Mouse (Mus musculus) kidney, postnatal 4 days (tissue): ENCODE data around the gene Rbm42.

Experiments
- DNase-seq, 2 experiments: peaks; one replicate each; pipeline ENCODE4 v3.0.0; 2021; ENCODE audit warnings: mixed read lengths in 2 of 2

Rbm42 gene

GRCm38 (mm10) chr7:30615049-30615760 is 34.9 kb downstream of the Rbm42 start:
- no peak for DNase-seq

DNA sequence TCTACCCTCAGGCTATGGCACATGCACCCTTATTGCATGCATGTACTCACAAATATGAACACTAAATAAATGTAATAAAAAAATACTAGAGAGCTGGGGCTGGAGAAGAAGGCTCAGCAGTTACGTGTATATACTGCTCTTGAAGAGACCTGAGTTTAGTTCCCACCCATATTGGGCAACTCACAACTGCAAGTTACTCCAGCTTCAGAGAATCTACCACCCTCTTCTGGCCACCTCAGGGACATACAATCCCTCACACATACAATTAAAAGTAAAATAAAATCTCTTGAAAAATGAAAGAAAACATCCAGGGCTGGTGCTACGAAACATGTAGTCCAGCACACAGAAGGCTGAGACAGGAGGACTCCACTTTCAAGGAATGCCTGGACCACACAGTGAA is 35.7 kb downstream of the Rbm42 start:
- DNase-seq: no peak

DNA sequence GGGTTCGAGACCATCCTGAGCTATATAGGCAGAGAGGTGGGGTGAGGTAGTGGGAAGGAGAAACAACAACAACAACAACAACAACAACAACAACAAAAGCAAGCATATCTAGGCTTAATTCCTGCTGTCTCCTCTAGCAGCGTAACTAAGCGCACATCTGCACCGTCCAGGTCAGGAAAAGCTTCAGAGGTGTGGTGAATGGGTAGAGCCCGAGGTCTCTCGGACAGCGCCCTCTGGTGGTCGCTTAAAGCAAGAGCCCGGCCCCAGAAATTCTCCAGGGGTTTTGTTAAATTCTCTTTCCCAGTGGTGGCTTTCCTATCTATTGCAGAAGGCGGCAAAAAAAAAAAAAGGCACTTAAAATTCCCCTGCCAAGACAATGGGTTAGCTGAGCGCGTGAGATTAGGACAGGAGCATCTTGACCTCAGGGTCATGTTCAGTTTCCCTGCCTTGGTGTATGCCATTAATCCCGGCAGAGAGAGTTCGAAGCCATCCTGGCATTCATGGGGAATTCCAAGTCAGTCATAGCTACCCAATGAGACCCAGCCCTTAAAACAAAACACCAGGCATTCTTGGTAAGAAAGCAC is 36.5 kb downstream of the Rbm42 start:
- DNase-seq: peak; percentile 82 to 86

DNA sequence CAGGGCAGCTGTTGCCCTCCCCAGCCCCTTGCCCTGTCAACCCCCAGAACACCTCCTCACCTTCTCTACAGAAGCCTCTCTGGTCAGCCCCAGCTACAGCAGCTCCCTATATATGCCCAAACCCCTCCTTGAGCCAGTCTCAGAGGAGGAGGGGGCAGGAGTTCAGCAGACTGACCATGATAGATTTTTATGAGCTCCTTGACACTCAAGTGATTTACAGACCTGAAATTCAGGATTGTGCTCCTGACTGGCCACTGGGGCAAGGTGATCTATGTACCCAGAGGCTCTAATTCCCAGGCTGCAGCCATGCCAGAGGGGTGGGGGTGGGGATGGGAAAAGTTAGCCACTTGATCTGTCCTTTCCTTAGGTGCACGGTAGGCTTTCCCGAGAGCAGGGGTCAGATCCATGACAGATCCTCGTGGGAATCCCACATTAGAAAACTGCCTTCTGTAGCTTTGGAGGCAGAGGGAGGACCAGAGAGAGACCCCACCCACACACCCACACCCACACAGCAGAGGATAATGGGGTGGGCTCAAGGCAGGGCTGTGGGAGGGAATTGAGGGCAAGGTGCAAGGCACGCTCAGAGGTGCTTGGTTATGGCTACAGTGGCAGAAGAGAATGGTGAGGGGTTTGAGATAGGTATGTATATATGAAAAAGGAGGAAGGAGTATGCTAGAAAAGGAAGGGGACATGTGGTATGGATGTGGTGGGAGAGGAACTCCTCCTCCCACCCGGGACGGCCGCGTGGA is 37.3 kb downstream of the Rbm42 start, which contains the start of gene Upk1a:
TSS of gene Upk1a (minus strand) at position 194 of the 749 bp plus-strand sequence.
- DNase-seq: no peak

DNA sequence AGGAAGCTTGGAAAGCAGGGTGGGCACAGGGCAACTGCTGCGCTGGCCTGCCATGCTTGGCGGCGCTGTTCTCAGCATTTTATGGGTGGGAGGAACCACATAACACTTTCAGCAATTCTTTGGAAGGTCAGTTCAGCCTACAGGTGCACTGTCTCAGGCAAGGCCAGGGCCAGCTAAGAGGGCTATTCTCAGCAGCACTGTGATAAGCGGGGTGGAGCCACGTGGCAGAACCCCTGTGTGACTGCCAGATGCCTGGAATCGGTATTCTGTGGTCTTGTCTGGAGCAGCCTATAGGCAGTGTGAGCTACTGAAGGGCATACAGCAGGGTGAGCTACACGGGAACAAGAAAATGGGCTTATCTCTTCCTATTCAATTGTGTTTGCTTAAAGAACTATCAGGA is 40.1 kb downstream of the Rbm42 start:
- no peak for DNase-seq

GRCm38 (mm10) chr7:30608476-30608875 is 41.6 kb downstream of the Rbm42 start:
- DNase-seq: no peak

- DNase-seq: peak; percentile 79 to 84
These were observed 42.3 kb downstream of the Rbm42 start for GRCm38 (mm10) chr7:30607706-30608309.

- no peak for DNase-seq
These were observed 45.2 kb downstream of the Rbm42 start for GRCm38 (mm10) chr7:30604944-30605343.

DNA sequence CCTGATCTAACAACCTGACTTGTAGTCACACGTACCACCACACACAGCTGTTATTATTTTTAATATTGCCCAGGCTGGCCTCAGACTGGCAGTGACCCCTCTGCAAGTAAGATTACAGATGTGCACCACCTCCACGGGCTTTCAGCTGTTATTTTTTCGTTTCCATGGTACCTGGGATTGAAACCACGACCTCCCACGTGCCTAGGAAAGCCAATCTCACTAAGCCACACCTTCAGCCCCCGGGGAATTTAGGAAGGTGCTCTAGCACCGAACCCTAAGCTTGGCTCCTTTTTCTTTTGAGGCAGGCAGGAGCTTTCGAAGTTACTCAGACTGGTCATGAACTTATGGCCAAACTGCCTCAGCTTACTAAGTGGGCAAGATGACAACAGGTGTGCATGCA is 45.7 kb downstream of the Rbm42 start:
- DNase-seq: no peak

GRCm38 (mm10) chr7:30602583-30602982 is 47.5 kb downstream of the Rbm42 start:
- DNase-seq: peak; percentile 63 to 74

DNA sequence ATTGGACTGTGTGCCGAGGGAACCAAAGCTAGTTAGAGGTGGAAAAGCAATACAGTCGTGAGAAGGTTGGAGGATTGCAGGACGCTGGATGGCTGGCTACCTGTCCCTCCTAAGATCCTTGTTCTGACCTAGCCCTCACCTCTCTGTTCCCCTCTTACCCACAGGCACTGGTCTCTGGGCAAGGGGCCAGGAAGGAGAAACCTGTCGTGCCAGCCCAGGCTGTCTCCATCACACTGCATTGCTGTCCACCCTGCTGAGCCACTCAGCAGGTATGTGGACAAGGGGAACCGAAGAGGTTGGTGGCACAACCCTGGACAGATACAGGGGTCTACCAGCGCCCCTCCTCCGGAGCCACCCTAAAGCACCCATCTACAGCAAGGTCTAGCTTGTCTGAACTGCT is 49.5 kb downstream of the Rbm42 start:
- DNase-seq: peak in 1 of 2 experiments; percentile 51

DNA sequence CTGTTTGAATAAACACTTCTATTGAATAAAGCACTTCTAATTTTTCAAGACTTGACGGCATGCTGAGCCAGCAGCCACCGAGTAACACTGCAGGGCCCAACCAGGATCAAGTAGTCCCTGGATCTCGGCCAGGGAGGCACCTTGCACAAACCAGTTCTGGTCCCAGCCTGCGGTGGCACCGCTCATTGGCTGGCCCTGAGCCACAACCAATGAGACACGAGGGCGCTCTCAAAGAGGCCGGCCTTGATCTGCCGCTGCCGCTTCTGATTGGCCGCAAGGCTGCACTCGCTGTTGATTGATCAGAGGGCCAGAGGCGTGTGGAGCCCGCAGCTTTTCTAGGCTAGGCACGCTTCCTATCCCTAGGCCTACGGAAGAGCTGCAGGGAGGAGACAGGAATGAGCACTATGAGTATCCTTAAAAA is 50.2 kb downstream of the Rbm42 start:
- peak; percentile 92 to 96 for DNase-seq

GRCm38 (mm10) chr7:30598786-30599185 is 51.3 kb downstream of the Rbm42 start, which contains the start of gene Zbtb32:
TSS of gene Zbtb32 (minus strand) at chr7:30598909.
- no peak for DNase-seq

DNA sequence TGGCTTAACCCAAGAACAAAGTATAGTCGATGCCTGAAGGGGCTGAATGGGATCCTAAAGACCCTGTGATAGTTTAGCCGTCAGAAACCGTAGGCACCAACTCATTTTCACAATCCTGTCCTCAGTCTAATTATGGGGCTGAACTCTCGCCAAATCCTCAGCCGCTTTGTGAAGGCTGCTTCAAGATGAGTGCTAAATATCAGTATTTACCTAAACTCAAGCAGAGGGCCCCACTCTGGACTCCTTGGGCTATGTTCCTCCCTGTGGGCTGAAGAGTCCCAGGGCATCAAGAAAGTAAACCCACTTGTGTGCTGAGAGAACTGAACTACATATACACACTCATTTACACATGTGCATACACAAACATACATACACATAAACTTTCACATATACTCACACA is 53.3 kb downstream of the Rbm42 start:
- DNase-seq: no peak

- no peak for DNase-seq
These were observed 54.0 kb downstream of the Rbm42 start for GRCm38 (mm10) chr7:30596093-30596492.

DNA sequence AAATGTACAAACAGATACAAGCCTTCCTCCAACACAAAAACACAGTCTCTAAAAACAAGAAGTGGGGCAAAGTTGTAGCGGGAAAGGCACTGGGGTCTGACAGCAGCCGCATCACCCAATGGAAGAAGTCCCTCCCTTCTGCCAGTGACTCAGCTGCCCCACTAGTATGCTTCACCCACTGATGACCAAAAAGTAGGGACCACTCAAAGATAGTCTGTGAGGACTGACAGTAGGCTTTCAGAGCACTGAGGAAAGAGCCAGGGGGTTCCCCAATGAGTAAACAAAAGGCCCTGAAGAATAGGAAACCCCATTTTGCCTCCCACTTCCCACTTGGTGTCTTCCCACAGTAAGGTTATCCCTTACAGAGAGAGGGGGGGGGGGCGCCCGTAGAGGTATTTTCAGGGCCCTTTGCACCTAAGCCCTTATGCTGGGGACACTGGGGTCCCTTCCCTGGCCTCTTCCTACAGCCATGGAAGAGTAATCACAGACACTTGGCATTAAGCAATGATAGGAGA is 55.5 kb downstream of the Rbm42 start:
- DNase-seq: no peak

DNA sequence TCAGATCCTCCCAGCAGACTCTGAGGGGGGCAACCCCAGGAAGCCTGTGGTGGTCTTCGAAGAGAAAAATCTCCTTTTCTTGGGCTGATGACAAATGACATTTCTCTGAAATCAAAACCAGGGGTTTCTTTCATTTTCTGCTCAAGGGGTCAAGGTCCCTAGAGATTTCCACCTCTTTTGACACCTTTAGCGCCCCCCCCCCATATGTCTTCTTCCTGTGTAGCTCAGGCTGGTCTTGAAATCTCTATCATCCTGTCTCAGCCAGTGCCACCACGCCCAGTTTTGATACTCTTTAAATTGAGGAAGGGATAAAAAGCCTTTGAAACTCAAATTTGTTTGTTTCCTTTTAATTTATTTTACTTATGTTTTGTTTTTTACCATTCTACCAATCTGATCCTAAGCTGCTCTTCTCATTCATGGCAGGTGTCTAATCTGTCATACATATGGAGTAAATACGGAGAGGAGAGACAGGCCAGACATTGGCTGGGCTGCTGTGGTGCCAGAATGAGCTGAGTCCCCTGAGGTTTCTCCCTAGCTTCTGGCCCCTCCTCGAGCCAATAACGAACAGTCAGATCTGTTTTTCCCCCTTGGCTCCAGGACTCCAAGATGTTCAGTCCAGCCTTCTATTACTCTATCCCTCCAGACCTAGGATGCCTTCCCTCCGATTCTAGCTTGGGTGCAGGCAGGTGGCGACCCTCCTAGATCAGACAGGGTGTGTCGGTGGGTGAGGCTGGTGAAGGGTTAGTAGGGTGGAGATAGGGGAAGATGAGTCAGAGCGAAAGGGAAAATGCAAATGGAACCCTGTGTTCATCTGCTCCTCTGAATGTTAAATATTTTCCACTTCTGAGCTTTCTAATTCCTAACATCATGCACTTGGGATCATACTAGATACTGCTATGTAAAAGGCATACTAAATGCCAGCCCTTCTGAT is 56.3 kb downstream of the Rbm42 start:
- no peak for DNase-seq

DNA sequence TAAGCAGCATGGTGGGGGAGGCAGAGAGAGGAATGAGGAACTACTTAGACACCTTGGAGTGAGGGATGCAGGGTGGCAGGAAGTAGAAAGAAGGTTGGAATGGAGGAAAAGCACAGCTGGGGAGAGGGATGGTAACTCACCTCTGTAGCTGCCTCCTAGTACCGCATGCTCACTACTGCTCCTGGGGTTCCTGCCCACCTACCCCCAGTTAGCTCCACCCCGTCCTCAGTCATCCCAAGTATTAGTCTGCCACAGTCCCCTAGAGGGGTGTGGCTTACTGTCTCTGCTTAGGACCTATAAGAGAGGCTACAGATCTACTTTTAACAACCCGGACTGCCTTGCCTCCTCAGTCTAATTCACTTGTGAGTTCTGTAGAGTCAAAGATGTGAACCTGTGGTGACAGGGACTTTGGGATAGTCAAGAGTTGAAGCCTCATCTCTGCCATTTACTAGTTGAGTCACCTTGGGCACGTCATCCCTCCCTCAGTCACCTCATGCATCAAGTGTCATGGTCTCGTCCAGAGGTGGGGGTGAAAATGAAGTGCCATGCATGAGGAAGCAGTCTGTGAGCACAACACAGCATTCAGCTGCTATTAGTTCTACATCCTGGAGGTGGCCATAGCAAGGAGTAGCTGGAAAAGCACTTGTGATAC is 57.2 kb downstream of the Rbm42 start:
- no peak for DNase-seq

DNA sequence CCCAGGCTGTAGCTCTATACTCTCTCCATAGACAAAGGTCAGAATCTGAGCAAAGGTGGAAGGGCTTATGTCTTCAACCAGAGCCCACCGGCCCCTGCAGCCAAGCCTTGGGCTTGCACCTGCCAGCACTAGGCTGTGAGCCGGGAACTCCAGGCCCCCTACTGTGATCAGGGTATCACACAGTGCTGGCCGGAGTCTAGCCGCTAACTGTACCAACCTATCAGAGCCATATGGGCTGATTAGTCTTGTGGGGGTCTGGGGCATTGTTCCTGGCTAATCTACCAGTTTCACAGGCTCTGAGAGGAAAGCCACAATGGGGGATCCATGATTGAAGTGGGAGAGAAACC is 58.5 kb downstream of the Rbm42 start:
- no peak for DNase-seq
